Mouse (Mus musculus) forebrain, embryonic 14.5 days (tissue): ENCODE results near the gene Rsph10b. TPM values are rescaled to one million over a fixed set of nuclear protein-coding genes. Genes with fewer than 3 reads are reported as not detected.
"Not testable (repeated sequence)": the region's sequence is repeated elsewhere in the genome, so short reads cannot be mapped to it uniquely, and the experiment has no call there.

Source experiments
- ATAC-seq: fragments of 200-750 bp; cut with Nextera tagmentation; 2 replicates; pipeline ENCODE4 v1.8.0; 2017; ENCODE audit warnings: mild to moderate bottlenecking, moderate library complexity
- DNase-seq: peaks from one replicate; pipeline ENCODE4 v3.0.0-alpha.2; 2015; ENCODE audit warnings: low spot score
- H3K27ac ChIP-seq: fragments of 300-500 bp; sonication (generic); 2 replicates; pipeline ENCODE4 v1.5.1; 2014; ENCODE audit warnings: low read depth, mild to moderate bottlenecking, control low read depth, low read length, moderate library complexity
- H3K27me3 ChIP-seq: fragments of 300-500 bp; sonication (generic); replicated peaks from 2 replicates; pipeline ENCODE4 v1.6.1; 2014; ENCODE audit warnings: low read length, control low read depth, mixed read lengths; ENCODE audit not compliant: control insufficient read depth, insufficient read depth
- H3K36me3 ChIP-seq: fragments of 300-500 bp; sonication (generic); 2 replicates; pipeline ENCODE4 v1.6.1; 2014; ENCODE audit warnings: low read length, control low read depth; ENCODE audit not compliant: control insufficient read depth, insufficient read depth
- H3K4me1 ChIP-seq: fragments of 300-500 bp; sonication (generic); 2 replicates; pipeline ENCODE4 v1.6.1; 2014; ENCODE audit warnings: antibody characterized with exemption, low read length, control low read depth; ENCODE audit not compliant: control insufficient read depth, insufficient read depth
- H3K4me2 ChIP-seq: fragments of 300-500 bp; sonication (generic); 2 replicates; pipeline ENCODE4 v1.6.1; 2014; ENCODE audit warnings: mild to moderate bottlenecking, control low read depth, low read length
- H3K4me3 ChIP-seq: fragments of 300-500 bp; sonication (generic); 2 replicates; pipeline ENCODE4 v1.5.1; 2014; ENCODE audit warnings: low read depth, low read length, control low read depth
- H3K9ac ChIP-seq: fragments of 300-500 bp; sonication (generic); 2 replicates; pipeline ENCODE4 v1.6.1; 2014; ENCODE audit warnings: mild to moderate bottlenecking, low read length, control low read depth, moderate library complexity
- H3K9me3 ChIP-seq: fragments of 300-500 bp; sonication (generic); replicated peaks from 2 replicates; pipeline ENCODE4 v1.6.1; 2016; ENCODE audit warnings: low read length, control low read depth, mixed read lengths; ENCODE audit not compliant: control insufficient read depth
- WGBS: fragments of 180-500 bp; shearing (Covaris S2); extraction: QIAGEN DNeasy Blood & Tissue Kit; methylation state at CpG from one replicate; pipeline ENCODE4 v1.1.7; 2014; 5-methylcytosine and 5-hydroxymethylcytosine counted together
- polyA plus RNA-seq: library from polyadenylated mRNA; unstranded; fragments of >200 nt; fragmentation: Nextera tagmentation; extraction: Ambion mirVana; gene quantifications from 2 replicates; pipeline ENCODE4 v1.2.1, GENCODE M21; 2014

Rsph10b gene
- polyA plus RNA-seq, 1 experiment from 2014 or later = 2.8 TPM

GRCm38 (mm10) chr5:143993849-143994248 is 61.0 kb downstream of the Rsph10b start:
- Histone ChIP-seq H3K36me3 (peaks cover 97% of the 10 kb centered on the region), H3K27ac (no peak overlapping the region), H3K9me3 (no peaks in the 10 kb centered on the region), H3K9ac (no peak overlapping the region), H3K4me3 (no peak overlapping the region), H3K4me2 (no peak overlapping the region), H3K27me3 (no peaks in the 10 kb centered on the region), H3K4me1 (no peaks in the 10 kb centered on the region)
- WGBS = 96% methylated on average over 5 of the region's 5 CpGs
- DNase-seq (no peak), ATAC-seq (no peak)

DNA sequence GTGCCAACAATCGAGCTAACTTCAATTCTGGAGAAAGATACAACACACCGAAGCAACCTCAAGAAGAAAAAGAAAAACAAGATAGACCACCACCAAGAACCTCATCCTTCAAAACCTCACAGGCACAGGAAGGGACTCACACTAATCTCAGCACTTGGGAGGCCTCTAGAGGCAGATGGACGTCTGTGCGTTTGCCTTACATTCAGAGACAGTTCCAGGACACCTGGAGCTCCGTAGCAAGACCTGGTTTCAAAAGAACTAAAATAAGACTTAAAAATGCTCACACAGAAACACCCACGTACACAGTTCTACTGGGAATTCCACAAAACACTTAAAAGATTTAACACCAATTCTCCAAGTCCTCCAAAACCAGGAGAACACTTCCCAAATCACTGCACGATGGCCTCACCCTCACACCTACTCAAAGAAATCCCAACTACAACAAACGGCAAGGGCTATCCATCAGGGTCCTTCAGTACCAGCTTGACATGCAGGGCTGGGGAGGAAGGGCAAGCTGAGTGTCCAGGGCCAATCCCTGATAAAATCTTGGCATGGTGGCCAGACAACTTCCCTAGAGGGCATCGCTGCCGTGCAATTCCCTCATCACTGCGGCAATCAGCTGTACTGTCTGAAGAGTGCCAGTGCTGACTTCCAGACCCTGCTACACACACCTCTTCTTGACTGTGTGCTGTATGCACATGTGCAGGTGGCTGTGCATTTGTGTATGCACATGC is 62.0 kb downstream of the Rsph10b start:
- no peak for ATAC-seq
- H3K4me3 ChIP-seq = no peak overlapping the region
- peaks cover 97% of the 10 kb centered on the region for H3K36me3 ChIP-seq
- no peak for DNase-seq
- H3K9ac ChIP-seq = no peak overlapping the region
- no peaks in the 10 kb centered on the region for H3K27me3 ChIP-seq
- H3K27ac ChIP-seq = no peak overlapping the region
- 81% methylated on average over 11 of the region's 11 CpGs for WGBS
- H3K9me3 ChIP-seq = no peaks in the 10 kb centered on the region
- no peak overlapping the region for H3K4me2 ChIP-seq
- no peaks in the 10 kb centered on the region for H3K4me1 ChIP-seq

DNA sequence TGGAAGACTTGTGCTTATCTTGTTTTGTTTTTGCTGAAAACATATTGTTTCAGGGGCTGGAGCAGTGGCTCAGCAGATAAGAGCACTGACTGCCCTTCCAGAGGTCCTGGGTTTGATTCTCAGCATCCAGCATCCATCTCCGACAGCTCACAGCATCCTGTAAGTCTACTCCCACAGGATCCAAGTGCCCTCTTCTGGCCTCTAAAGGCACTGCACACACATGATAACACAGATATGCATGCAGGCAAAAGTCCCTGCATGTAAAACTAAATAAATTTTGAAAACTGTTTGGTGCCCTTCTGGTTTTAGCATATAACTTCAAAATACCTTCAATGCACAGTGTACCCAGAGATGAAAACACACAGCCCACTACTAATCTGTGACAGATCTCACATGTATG is 66.6 kb downstream of the Rsph10b start:
- Histone ChIP-seq H3K27me3 (no peaks in the 10 kb centered on the region), H3K4me2 (no peak overlapping the region), H3K27ac (no peak overlapping the region), H3K4me3 (no peak overlapping the region), H3K9ac (no peak overlapping the region), H3K9me3 (no peaks in the 10 kb centered on the region), H3K36me3 (peaks cover 96% of the 10 kb centered on the region), H3K4me1 (no peaks in the 10 kb centered on the region)
- ATAC-seq (no peak), DNase-seq (no peak)
- 79% methylated on average over 1 of the region's 1 CpGs for WGBS

DNA sequence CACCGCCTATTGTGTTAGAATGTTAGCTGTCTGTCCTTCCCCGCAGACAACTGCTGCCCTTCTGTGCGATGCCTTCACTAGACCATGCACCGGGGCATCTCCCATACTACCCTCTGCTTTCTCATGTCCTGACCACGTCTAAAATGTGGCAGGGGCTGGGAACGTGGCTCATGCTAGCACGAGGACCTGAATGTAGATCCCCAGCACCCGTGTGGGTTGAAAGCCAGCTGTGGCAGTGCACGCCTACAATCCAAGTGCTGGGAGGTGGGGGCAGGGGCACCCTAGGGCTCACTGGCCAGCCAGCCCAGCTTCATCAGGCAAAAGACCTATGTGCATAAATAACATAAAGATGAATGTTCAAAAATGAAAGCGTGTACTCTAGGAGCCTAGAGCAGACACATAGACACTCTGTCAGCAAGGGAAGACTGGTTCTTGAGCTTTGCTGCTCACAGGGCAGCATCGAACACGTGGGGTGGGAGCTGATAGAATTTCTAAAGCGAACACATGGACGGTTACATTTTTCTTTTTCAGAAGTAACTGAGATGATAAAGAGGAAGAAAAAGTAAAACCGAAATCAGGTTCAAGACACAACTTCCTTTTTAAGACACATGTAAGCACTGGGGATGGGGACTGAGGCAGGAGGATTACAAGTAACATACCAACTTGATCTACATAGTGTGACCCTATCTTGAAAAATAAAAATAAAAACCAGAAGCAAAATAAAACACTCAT is 69.8 kb downstream of the Rsph10b start:
- Histone ChIP-seq H3K9me3 (no peaks in the 10 kb centered on the region), H3K4me3 (no peak overlapping the region), H3K4me1 (no peaks in the 10 kb centered on the region), H3K36me3 (peaks cover 88% of the 10 kb centered on the region), H3K27ac (no peak overlapping the region), H3K4me2 (no peak overlapping the region), H3K27me3 (no peaks in the 10 kb centered on the region), H3K9ac (no peak overlapping the region)
- 93% methylated on average over 15 of the region's 15 CpGs for WGBS
- ATAC-seq (no peak), DNase-seq (no peak)

- not testable (repeated sequence) for DNase-seq, H3K4me1 ChIP-seq, H3K9me3 ChIP-seq, H3K27me3 ChIP-seq, H3K9ac ChIP-seq, ATAC-seq, H3K27ac ChIP-seq
- Histone ChIP-seq H3K4me3 (peak overlapping the region; percentile 93), H3K36me3 (peaks cover 40% of the 10 kb centered on the region), H3K4me2 (peak overlapping the region; percentile 54)
- WGBS = 70% methylated on average over 12 of the region's 13 CpGs
Observed at GRCm38 (mm10) chr5:144013366-144014134, 80.7 kb downstream of the Rsph10b start.

DNA sequence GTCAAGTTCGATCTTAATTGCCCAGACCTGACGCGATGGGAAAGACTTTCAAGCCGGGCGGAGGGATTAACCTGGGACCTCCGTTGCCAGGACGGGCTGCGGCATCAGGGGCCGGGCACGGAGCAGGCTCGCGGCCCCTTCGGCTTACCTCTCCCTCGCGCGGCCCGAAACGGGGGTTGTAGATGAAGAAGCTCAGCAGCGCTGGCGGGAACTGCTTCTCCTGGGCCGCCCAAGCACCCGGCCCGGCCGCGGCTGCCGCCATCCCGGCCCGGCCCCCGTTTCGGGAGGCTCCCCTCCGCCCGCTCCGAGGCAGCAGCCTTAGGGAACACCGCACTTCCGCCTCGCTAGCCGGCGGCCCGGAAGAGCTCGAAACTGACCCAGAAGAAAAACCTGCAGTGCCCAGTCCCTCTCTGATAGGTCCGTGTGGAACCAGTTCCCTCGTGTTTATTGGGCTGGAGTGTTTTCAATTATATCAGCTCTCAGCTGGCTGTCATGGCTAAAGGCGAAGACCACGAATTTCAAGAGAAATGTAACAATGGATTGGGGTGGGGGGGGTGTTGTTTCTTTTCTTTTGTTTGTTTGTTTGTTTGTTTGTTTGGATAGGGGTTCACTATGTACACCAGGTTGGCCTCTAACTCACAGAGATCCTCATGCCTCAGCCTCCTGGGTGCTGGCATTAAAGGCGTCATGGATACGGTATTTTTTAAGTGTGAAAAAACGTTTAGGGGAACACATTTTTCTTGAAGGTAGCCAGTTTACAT is 81.9 kb downstream of the Rsph10b start, which contains the start of gene Ccz1:
Ccz1 (minus strand) TSS at position 327 of the 761 bp plus-strand sequence.
- peak within 1 kb of the TSS; percentile 54 for H3K4me2 ChIP-seq
- H3K4me1 ChIP-seq = 0 out of 2 replicates have a peak, but pooled peaks cover 4% of the 10 kb centered on the region
- H3K9me3 ChIP-seq = no peaks in the 10 kb centered on the region
- ATAC-seq = peak; percentile 100
- DNase-seq = peak; percentile 94
- H3K36me3 ChIP-seq = peaks cover 28% of the 10 kb centered on the region
- H3K4me3 ChIP-seq = peak within 1 kb of the TSS; percentile 93
- H3K9ac ChIP-seq = peak within 1 kb of the TSS; percentile 85
- H3K27me3 ChIP-seq = no peaks in the 10 kb centered on the region
- 3% methylated on average over 45 of the region's 47 CpGs for WGBS
- peak within 1 kb of the TSS; percentile 72 for H3K27ac ChIP-seq

- 76% methylated on average over 3 of the region's 3 CpGs for WGBS
- H3K27me3 ChIP-seq = no peaks in the 10 kb centered on the region
- ATAC-seq = peak; percentile 45; the same call in 1 of the 2 replicates
- H3K4me2 ChIP-seq = peak overlapping the region; percentile 54
- H3K9me3 ChIP-seq = no peaks in the 10 kb centered on the region
- H3K4me1 ChIP-seq = 0 out of 2 replicates have a peak, but pooled peaks cover 4% of the 10 kb centered on the region
- peaks cover 24% of the 10 kb centered on the region for H3K36me3 ChIP-seq
- H3K27ac ChIP-seq = no peak overlapping the region
- no peak overlapping the region for H3K9ac ChIP-seq
- DNase-seq = no peak
- H3K4me3 ChIP-seq = 0 out of 2 replicates have a peak overlapping the region, but pooled peaks have one; percentile 93
Observed at GRCm38 (mm10) chr5:144015312-144015650, 82.4 kb downstream of the Rsph10b start.

DNA sequence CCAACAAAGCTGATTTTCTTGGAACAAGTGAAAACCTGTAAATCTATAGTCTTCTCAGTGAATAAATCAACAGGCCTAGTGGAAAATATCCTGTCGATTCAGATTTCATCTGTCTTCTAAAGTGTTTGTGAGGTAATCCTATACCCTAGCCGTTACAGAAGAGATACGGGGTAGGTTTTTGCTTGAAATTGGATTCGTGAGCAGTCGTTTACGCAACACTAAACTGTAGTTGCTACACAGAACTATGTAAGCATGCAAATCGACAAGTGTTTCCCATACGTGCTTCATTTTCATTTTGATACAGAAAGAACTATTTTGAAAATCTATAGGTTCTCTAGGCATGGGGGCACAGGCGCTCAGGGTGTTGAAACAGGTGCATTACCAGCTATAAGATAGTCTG is 83.0 kb downstream of the Rsph10b start:
- H3K4me1 ChIP-seq = 0 out of 2 replicates have a peak, but pooled peaks cover 4% of the 10 kb centered on the region
- WGBS = 92% methylated on average over 9 of the region's 9 CpGs
- H3K9me3 ChIP-seq = no peaks in the 10 kb centered on the region
- no peak for DNase-seq
- ATAC-seq = no peak
- no peak overlapping the region for H3K27ac ChIP-seq
- no peak overlapping the region for H3K4me3 ChIP-seq
- no peak overlapping the region for H3K4me2 ChIP-seq
- H3K9ac ChIP-seq = no peak overlapping the region
- no peaks in the 10 kb centered on the region for H3K27me3 ChIP-seq
- peaks cover 18% of the 10 kb centered on the region for H3K36me3 ChIP-seq
